Mouse (Mus musculus): ENCODE data around the gene Jsrp1. TPM values are rescaled to one million over a fixed set of nuclear protein-coding genes. Genes with fewer than 3 reads are reported as not detected.

Jsrp1 gene
- polyA plus RNA-seq, 1 experiment from 2014 or later, result 0.38 TPM

- Histone ChIP-seq H3K9me3 (no peaks in the 10 kb centered on the region), H3K27me3 (peaks cover 59% of the 10 kb centered on the region), H3K4me1 (peaks cover 13% of the 10 kb centered on the region), H3K27ac (replicated peaks) (no peak overlapping the region), H3K9ac (replicated peaks) (no peak overlapping the region), H3K4me2 (replicated peaks) (no peak overlapping the region), H3K36me3 (0 out of 2 replicates have a peak, but pooled peaks cover 3% of the 10 kb centered on the region), H3K4me3 (no peak overlapping the region)
- 65% methylated on average over 8 of the region's 8 CpGs for WGBS
- ATAC-seq (ENCODE audit: low FRiP score, low read depth), result no peak
Observed at GRCm38 (mm10) chr10:80845055-80845693, 31.9 kb upstream of the Jsrp1 start.

- Histone ChIP-seq H3K4me3 (peak within 1 kb of the TSS; percentile 44), H3K36me3 (no peaks in the 10 kb centered on the region), H3K4me1 (peaks cover 13% of the 10 kb centered on the region), H3K4me2 (replicated peaks) (peak within 1 kb of the TSS; percentile 72), H3K27ac (replicated peaks) (no peak within 1 kb of the TSS), H3K9me3 (no peaks in the 10 kb centered on the region), H3K9ac (replicated peaks) (peak within 1 kb of the TSS; percentile 50), H3K27me3 (peaks cover 66% of the 10 kb centered on the region)
- WGBS, result 6% methylated on average over 44 of the region's 51 CpGs
- 0 out of 2 replicates have a peak, but pooled peaks have one; percentile 34 for ATAC-seq (ENCODE audit: low FRiP score, low read depth)
Observed at GRCm38 (mm10) chr10:80843931-80844547, 30.7 kb upstream of the Jsrp1 start, which contains the start of gene Lingo3. Lingo3 (minus strand) TSS chr10:80844039.

GRCm38 (mm10) chr10:80843087-80843930, 30.0 kb upstream of the Jsrp1 start:
- H3K9me3 ChIP-seq, result no peaks in the 10 kb centered on the region

GRCm38 (mm10) chr10:80842334-80842733, 29.0 kb upstream of the Jsrp1 start:
- WGBS, result 85% methylated on average over 15 of the region's 15 CpGs
- ATAC-seq (ENCODE audit: low FRiP score, low read depth), result no peak
- peaks cover 78% of the 10 kb centered on the region for H3K27me3 ChIP-seq

More at GRCm38 (mm10) chr10:80843087-80843930, 30.0 kb upstream of the Jsrp1 start:
- Histone ChIP-seq H3K27ac (replicated peaks) (no peak overlapping the region), H3K36me3 (no peaks in the 10 kb centered on the region), H3K27me3 (peaks cover 69% of the 10 kb centered on the region), H3K4me2 (replicated peaks) (peak overlapping the region; percentile 72), H3K4me1 (peaks cover 11% of the 10 kb centered on the region), H3K4me3 (peak overlapping the region; percentile 44), H3K9ac (replicated peaks) (peak overlapping the region; percentile 50)
- 10% methylated on average over 32 of the region's 32 CpGs for WGBS
- ATAC-seq (ENCODE audit: low FRiP score, low read depth), result 0 out of 2 replicates have a peak, but pooled peaks have one; percentile 55

GRCm38 (mm10) chr10:80841685-80842084, 28.4 kb upstream of the Jsrp1 start:
- peaks cover 85% of the 10 kb centered on the region for H3K27me3 ChIP-seq
- no peak for ATAC-seq (ENCODE audit: low FRiP score, low read depth)
- 83% methylated on average over 2 of the region's 2 CpGs for WGBS
- H3K4me3 ChIP-seq, result no peak overlapping the region
- no peaks in the 10 kb centered on the region for H3K9me3 ChIP-seq
- H3K27ac ChIP-seq (replicated peaks), result no peak overlapping the region
- H3K36me3 ChIP-seq, result no peaks in the 10 kb centered on the region
- no peak overlapping the region for H3K9ac ChIP-seq (replicated peaks)
- no peak overlapping the region for H3K4me2 ChIP-seq (replicated peaks)
- H3K4me1 ChIP-seq, result peaks cover 11% of the 10 kb centered on the region

More at GRCm38 (mm10) chr10:80842334-80842733, 29.0 kb upstream of the Jsrp1 start:
- peaks cover 11% of the 10 kb centered on the region for H3K4me1 ChIP-seq
- no peak overlapping the region for H3K4me2 ChIP-seq (replicated peaks)
- H3K36me3 ChIP-seq, result no peaks in the 10 kb centered on the region
- no peak overlapping the region for H3K27ac ChIP-seq (replicated peaks)
- no peak overlapping the region for H3K4me3 ChIP-seq
- H3K9ac ChIP-seq (replicated peaks), result no peak overlapping the region
- H3K9me3 ChIP-seq, result no peaks in the 10 kb centered on the region

GRCm38 (mm10) chr10:80839848-80840247, 26.6 kb upstream of the Jsrp1 start:
- peaks cover 11% of the 10 kb centered on the region for H3K4me1 ChIP-seq
- H3K27ac ChIP-seq (replicated peaks), result no peak overlapping the region
- ATAC-seq (ENCODE audit: low FRiP score, low read depth), result no peak
- peaks cover 86% of the 10 kb centered on the region for H3K27me3 ChIP-seq
- WGBS, result 54% methylated on average over 6 of the region's 6 CpGs
- no peaks in the 10 kb centered on the region for H3K36me3 ChIP-seq
- no peak overlapping the region for H3K4me2 ChIP-seq (replicated peaks)
- H3K9me3 ChIP-seq, result no peaks in the 10 kb centered on the region
- H3K9ac ChIP-seq (replicated peaks), result no peak overlapping the region
- no peak overlapping the region for H3K4me3 ChIP-seq

GRCm38 (mm10) chr10:80838346-80838912, 25.1 kb upstream of the Jsrp1 start:
- Histone ChIP-seq H3K9me3 (no peaks in the 10 kb centered on the region), H3K4me3 (no peak overlapping the region), H3K27me3 (peaks cover 86% of the 10 kb centered on the region), H3K9ac (replicated peaks) (no peak overlapping the region), H3K4me2 (replicated peaks) (no peak overlapping the region), H3K36me3 (no peaks in the 10 kb centered on the region), H3K4me1 (peaks cover 1% of the 10 kb centered on the region), H3K27ac (replicated peaks) (no peak overlapping the region)
- WGBS, result 59% methylated on average over 2 of the region's 2 CpGs
- ATAC-seq (ENCODE audit: low FRiP score, low read depth), result no peak

- WGBS, result 8% methylated on average over 2 of the region's 2 CpGs
- H3K27ac ChIP-seq (replicated peaks), result no peak overlapping the region
- no peaks in the 10 kb centered on the region for H3K9me3 ChIP-seq
- 0 out of 2 replicates have a peak overlapping the region, but pooled peaks have one; percentile 11 for H3K9ac ChIP-seq (replicated peaks)
- H3K4me3 ChIP-seq, result no peak overlapping the region
- no peak for ATAC-seq (ENCODE audit: low FRiP score, low read depth)
- no peak overlapping the region for H3K4me2 ChIP-seq (replicated peaks)
- H3K27me3 ChIP-seq, result peaks cover 84% of the 10 kb centered on the region
- H3K4me1 ChIP-seq, result peaks cover 4% of the 10 kb centered on the region
- no peaks in the 10 kb centered on the region for H3K36me3 ChIP-seq
Observed at GRCm38 (mm10) chr10:80837827-80838226, 24.5 kb upstream of the Jsrp1 start.

- no peak overlapping the region for H3K4me3 ChIP-seq
- H3K27ac ChIP-seq (replicated peaks), result no peak overlapping the region
- peaks cover 76% of the 10 kb centered on the region for H3K27me3 ChIP-seq
- 64% methylated on average over 7 of the region's 7 CpGs for WGBS
- no peak overlapping the region for H3K4me2 ChIP-seq (replicated peaks)
- no peaks in the 10 kb centered on the region for H3K9me3 ChIP-seq
- no peak overlapping the region for H3K9ac ChIP-seq (replicated peaks)
- no peak for ATAC-seq (ENCODE audit: low FRiP score, low read depth)
- no peaks in the 10 kb centered on the region for H3K36me3 ChIP-seq
- peaks cover 9% of the 10 kb centered on the region for H3K4me1 ChIP-seq
Observed at GRCm38 (mm10) chr10:80836949-80837379, 23.7 kb upstream of the Jsrp1 start.

GRCm38 (mm10) chr10:80835617-80836016, 22.3 kb upstream of the Jsrp1 start:
- peaks cover 63% of the 10 kb centered on the region for H3K27me3 ChIP-seq
- H3K4me1 ChIP-seq, result peaks cover 18% of the 10 kb centered on the region
- no peak for ATAC-seq (ENCODE audit: low FRiP score, low read depth)
- H3K4me3 ChIP-seq, result no peak overlapping the region
- H3K27ac ChIP-seq (replicated peaks), result no peak overlapping the region
- H3K36me3 ChIP-seq, result 0 out of 2 replicates have a peak, but pooled peaks cover 2% of the 10 kb centered on the region
- WGBS, result 61% methylated on average over 30 of the region's 30 CpGs
- H3K9ac ChIP-seq (replicated peaks), result peak overlapping the region; percentile 11; the same call in 1 of the 2 replicates
- H3K9me3 ChIP-seq, result no peaks in the 10 kb centered on the region
- H3K4me2 ChIP-seq (replicated peaks), result no peak overlapping the region; the same call in 1 of the 2 replicates

- Histone ChIP-seq H3K4me1 (peaks cover 41% of the 10 kb centered on the region), H3K27me3 (peaks cover 48% of the 10 kb centered on the region), H3K9me3 (no peaks in the 10 kb centered on the region), H3K9ac (replicated peaks) (no peak overlapping the region), H3K4me3 (no peak overlapping the region), H3K27ac (replicated peaks) (no peak overlapping the region), H3K36me3 (peaks cover 24% of the 10 kb centered on the region), H3K4me2 (replicated peaks) (no peak overlapping the region)
- ATAC-seq (ENCODE audit: low FRiP score, low read depth), result no peak
- WGBS, result 45% methylated on average over 7 of the region's 7 CpGs
Observed at GRCm38 (mm10) chr10:80832818-80833217, 19.5 kb upstream of the Jsrp1 start.
